Mouse (Mus musculus): ENCODE data around the gene Ren1.

Ren1 gene

GRCm38 (mm10) chr1:133344357-133344756 is 6.0 kb upstream of the Ren1 start:
- DNase-seq (ENCODE audit: low read depth): no peak

DNA sequence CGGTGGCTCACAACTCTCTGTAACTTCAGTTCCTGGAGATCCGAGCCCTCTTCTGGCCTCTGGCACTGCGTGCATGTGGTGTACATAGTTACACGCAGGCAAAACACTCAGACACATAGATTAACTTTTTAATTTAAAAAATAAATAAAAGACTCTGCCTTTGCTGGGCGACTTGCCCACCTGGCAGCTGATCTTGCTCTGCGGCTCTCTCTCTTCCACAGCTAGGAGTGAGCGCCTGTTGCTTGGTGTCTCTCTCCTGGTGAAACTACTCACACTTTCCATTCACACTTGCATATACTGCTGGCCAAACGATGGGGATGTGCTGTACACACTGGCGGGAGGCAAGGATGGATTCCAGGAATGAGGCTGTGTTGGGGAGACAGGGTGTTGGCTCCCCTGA is 3.8 kb upstream of the Ren1 start:
- no peak for DNase-seq (ENCODE audit: low read depth)

GRCm38 (mm10) chr1:133347226-133347625 is 3.1 kb upstream of the Ren1 start:
- no peak for DNase-seq (ENCODE audit: low read depth)

GRCm38 (mm10) chr1:133347693-133348520 is 2.4 kb upstream of the Ren1 start:
- DNase-seq (ENCODE audit: low read depth): no peak

DNA sequence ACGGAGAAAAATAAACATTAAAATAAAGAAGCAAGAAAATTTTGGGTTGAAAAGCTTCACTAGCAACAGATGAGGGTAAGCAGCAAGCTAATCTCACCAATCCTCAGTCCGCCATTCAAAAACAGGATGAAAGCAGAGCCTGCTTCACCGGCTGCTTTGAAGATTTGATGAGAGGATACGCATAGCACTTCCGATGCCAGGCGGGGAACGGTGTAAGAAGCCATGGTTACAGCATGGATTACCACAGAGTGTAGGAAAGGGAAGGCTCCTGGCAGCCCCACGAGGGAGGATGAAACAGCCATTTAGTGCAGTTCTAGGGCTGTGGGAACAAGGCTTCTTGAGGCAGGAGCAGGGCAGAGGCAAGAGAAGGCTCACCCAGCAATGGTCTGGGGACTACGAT is 1.5 kb downstream of the Ren1 start:
- no peak for DNase-seq (ENCODE audit: low read depth)

DNA sequence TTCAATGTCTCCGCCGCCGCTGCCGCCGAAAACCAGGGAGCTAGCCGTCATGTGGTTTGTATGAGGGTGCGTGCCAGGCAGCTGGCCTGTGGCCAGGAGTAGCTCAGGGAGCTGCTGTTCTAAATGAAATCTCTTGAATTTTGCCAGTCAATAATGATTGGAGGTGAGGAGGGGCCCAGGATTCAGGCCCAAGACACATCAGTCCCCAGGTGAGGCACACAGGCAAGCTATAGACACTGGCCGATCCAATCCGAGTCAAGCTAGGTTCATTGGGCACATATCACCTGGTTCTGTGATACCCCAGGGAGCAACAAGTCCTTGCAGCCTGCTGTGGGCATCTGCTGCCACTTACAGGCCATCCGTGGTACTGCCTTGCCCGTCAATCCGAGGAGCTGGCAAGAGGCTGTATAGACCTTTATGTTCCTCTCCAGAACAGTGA is 3.1 kb downstream of the Ren1 start:
- DNase-seq (ENCODE audit: low read depth): peak; percentile 27

DNA sequence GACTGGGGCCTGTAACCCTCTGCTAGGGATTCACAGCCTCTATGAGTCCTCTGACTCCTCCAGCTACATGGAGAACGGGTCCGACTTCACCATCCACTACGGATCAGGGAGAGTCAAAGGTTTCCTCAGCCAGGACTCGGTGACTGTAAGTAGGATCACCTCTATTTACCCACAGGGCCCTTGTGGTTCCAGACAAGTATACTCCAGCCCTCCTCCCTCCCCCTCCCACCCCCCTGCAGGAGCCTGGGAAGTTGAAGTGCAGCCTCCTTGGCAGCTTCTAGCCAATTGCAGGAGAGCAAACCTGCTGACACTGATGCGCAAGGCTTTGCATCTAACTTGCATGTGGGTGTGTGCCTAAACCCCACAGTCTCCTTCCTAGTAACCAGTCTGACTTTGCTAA is 5.2 kb downstream of the Ren1 start:
- no peak for DNase-seq (ENCODE audit: low read depth)

- no peak for DNase-seq (ENCODE audit: low read depth)
Observed at GRCm38 (mm10) chr1:133355912-133356311, 5.6 kb downstream of the Ren1 start.

- no peak for DNase-seq (ENCODE audit: low read depth)
Observed at GRCm38 (mm10) chr1:133356330-133356729, 6.0 kb downstream of the Ren1 start.

DNA sequence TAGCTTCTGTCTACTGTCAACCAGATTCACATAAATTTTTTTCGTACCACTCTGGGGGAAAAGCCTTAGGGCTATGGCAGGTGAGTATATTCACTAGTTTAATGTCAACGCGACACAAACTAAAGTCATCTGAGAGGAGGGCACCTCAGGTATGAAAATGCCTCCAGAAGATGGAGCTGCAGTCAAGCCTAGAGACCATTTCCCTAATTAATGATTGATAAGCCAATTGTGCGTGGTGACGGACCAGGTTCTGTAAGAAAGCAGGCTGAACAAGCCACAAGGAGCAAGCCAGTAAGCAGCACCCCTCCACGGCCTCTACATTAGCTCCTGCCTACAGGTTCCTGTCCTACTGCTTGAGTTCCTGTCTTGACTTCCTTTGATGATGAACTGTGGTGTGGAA is 10.7 kb downstream of the Ren1 start:
- DNase-seq (ENCODE audit: low read depth): no peak

- no peak for DNase-seq (ENCODE audit: low read depth)
Observed at GRCm38 (mm10) chr1:133362103-133362502, 11.8 kb downstream of the Ren1 start.

- DNase-seq (ENCODE audit: low read depth): peak; percentile 33
Observed at GRCm38 (mm10) chr1:133363276-133364021, 13.1 kb downstream of the Ren1 start, which contains the start of gene Etnk2. Gene Etnk2, plus strand, starts transcription at chr1:133363572.

DNA sequence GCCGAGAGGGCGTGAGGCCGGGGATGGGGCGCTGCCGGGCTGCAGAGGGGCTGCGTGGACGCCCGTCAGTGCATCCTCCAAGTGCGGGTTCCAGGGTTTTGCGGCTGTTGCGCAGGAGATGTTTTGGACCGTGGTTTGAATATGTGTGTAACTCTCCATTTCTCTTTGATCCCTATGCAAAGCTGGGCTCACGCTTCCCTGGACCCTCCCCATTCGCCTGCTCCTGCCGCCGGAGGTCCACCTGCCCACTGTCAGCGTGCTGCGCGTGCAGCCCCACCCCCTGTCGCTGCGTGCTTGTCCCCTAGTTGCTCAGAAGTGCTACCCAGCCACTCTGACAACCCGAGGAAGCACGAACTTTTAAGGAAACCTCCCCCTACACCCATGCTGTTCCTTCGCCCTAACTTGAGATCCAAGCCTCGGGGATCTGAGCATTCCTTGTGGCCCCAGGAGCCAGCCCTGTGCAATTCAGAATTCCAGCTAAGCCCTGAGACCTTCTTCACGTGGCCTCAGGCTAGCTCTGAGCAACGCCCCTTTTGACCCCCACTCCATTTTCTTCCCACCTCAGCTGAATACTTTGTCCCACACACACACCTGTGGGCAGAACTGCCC is 13.8 kb downstream of the Ren1 start:
- no peak for DNase-seq (ENCODE audit: low read depth)

DNA sequence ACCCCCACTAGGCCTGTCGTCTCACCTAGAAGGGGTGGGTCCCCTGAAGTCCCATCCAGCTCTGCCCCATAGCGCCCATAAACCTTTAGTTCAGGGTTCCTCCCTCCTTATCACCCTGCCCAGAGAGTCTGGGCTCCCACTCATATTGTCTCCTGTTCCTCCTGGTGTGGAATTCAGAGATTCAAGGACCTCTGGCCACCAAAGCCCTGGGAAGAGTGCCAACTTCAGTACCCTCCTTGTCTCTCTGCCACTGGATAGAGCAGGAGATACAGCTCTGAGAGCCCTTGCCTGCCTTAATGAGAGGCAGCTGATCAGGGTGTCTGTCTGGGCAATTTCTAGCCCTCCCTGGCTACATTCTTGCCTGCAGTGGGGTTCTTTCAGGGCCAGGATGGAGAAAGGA is 14.6 kb downstream of the Ren1 start:
- no peak for DNase-seq (ENCODE audit: low read depth)

DNA sequence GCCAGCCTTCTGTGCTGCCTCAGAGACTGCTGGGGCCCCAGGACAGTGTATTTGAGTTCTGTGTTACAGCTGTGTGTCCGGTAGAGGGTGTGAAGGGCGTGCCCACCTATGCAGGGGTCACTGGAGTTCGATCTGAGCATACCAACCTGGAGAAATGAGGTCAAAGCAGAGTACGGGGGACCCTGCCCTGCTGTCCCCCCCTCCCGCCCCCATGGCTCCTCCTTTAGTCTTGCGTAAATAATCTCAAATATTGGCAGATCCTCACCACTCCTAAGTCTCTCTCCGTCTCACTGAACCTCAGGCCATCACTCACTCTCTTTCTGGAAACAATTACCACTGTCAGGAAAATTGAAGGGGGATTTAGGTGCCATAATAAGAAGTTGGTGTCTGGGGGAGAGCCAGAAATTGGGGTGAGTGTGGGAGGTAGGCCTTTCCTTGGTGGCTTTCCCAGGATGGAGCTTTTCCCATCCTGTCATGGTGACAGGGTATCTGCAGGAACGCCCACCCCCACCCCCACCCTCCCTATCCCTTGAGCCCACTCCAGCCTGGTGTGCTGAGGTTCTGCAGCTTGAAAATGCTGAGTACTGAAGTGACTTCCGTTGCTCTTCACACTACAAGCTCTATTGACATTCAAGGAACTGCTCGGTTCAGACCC is 16.8 kb downstream of the Ren1 start:
- DNase-seq (ENCODE audit: low read depth): no peak

- no peak for DNase-seq (ENCODE audit: low read depth)
Observed at GRCm38 (mm10) chr1:133367606-133368488, 17.5 kb downstream of the Ren1 start.

DNA sequence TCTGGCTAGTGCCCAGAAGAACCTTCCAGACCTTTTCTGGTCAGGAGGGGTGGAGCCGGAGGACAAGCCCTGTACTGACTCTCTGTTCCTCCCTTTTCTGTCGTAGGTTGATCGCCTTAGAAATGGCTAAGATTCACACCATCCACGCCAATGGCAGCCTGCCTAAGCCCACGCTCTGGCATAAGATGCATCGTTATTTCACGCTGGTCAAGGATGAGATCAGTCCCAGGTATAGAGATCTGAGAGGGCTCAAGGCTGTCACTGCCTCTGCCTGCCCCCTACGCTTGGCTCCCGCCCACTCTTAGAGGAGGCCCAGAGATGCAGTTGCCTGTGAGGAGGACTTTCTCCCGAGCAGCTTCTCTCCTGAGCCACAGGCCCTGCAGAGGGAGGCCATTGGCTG is 18.3 kb downstream of the Ren1 start:
- no peak for DNase-seq (ENCODE audit: low read depth)

DNA sequence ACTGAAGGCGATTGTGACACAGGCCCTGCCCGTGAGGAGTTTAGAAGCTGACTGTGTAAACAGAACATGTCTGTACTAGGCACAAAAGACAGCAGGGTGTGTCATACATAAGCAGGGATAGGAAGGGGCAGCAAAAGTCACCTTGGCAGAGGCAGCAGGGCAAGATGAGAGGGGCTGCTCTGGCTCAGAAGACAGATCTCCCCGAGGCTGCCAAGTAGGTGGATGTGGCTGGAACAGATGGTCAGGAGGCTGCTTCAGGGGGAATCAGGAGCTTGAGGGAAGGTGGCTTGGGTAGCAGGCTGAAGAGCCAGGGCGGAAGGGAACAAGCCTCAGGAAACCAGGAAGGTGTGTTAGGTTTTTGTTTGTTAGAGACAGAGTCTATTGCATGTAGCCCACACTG is 20.0 kb downstream of the Ren1 start:
- DNase-seq (ENCODE audit: low read depth): no peak

DNA sequence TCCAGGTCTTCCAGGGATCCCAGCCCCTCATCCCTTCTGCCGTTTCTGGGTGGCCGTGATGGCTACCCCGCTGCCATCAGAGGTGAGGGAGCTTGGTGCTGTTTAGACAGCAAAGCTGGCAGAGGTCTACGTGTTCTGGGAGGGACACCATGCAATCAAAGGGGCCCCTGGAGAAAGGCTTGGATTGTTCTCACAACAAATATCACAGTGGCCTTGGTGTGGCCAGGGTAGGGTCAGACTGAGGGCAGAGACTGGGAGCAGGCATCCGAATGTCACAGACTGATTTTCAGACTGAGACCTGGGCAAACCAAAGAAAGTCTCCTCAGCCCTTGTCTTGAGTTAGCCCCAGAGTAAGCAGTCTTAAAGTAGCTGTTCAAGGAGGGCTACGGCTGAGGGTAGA is 21.1 kb downstream of the Ren1 start:
- DNase-seq (ENCODE audit: low read depth): no peak

- DNase-seq (ENCODE audit: low read depth): no peak
Observed at GRCm38 (mm10) chr1:133372113-133372512, 21.8 kb downstream of the Ren1 start.

- DNase-seq (ENCODE audit: low read depth): no peak
Observed at GRCm38 (mm10) chr1:133375696-133376346, 25.5 kb downstream of the Ren1 start.

All from c-Kit-positive CD71-positive TER-119-negative erythroid progenitor cells, embryonic 14.5 days (primary cell).